Mouse (Mus musculus) frontal cortex, postnatal 10 days (tissue): ENCODE measurements around the gene Adamts3.

ENCODE experiments used
- DNase-seq, 2 experiments: peaks; one replicate each; pipeline ENCODE4 v3.0.0; 2022; ENCODE audit warnings: low spot score in 2 of 2, mixed read lengths in 1 of 2

Gene Adamts3

GRCm38 (mm10) chr5:89709459-89709858 lies 173.7 kb downstream of the Adamts3 start:
- no peak for DNase-seq

GRCm38 (mm10) chr5:89704264-89704663 lies 178.9 kb downstream of the Adamts3 start:
- peak; percentile 29 to 47 for DNase-seq

DNA sequence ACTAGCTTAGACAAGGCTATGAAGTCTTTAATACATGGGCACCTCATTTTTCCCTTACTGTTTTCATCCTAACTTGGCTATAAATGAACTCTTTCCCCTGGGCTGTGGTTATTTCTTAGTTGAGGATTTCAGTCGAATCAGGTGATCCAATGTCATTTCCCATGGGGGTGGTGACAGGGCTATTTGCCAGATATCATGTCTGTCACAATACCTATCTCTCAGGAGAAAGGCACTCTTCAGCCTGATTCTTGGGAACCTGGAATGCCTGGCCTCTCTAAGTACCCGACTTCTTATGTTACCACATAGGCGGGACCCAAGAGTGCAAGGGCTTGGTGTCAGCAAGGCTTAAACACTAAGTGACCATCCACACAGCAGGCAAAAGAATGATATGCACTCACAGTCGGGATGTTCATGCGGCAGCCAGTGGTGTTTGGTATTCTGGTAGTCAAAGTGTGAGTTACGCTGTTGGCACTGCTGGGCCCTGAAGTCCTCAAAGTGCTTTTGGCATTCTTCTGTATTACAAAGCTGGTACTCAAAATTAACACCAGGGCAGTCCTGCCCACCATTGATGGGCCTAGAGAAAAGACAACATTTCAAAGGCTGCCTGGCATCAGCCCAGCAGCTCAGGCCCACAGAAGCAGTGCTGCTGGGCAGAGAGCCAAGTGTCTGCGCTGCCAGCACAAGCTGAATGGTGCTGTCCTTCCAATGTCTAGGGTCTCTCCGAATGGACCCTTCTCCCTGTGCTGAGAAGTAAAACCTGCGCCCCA lies 181.7 kb downstream of the Adamts3 start:
- peak; percentile 78 to 80 for DNase-seq

GRCm38 (mm10) chr5:89687826-89688225 lies 195.3 kb downstream of the Adamts3 start:
- DNase-seq: no peak

DNA sequence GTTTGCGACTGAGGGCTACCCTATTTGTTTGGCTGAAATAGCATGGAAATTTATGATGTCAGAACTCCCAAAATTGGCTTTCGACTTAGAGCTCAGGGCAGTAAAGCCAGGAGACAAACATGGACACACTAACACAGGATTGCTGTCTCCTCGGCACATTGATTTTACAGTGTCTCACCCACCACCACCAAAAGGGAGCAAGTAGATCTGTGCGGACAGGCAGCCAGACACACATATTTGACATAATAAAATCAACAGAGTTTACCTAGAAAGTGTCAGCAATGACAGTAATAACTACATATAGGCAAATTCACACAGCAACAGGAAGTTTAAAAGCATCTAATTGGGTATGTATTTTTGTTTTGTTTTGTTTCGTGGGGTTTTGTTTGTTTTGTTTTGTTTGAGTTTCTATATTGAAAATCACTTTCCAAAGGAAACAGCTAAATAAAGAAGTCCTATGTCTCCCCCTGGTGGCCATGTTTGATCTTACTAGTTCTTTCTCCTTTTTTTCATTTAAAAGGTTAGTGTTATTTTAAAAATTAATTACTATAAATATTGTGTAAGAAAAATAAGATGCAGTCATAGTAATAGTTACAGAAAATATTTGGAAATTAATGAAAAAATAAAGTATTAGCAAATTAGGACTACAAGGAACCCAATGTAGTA lies 203.1 kb downstream of the Adamts3 start:
- DNase-seq: no peak

GRCm38 (mm10) chr5:89678148-89678547 lies 205.0 kb downstream of the Adamts3 start:
- DNase-seq: no peak

- DNase-seq: no peak
Measured at GRCm38 (mm10) chr5:89674066-89674848, 208.9 kb downstream of the Adamts3 start.

DNA sequence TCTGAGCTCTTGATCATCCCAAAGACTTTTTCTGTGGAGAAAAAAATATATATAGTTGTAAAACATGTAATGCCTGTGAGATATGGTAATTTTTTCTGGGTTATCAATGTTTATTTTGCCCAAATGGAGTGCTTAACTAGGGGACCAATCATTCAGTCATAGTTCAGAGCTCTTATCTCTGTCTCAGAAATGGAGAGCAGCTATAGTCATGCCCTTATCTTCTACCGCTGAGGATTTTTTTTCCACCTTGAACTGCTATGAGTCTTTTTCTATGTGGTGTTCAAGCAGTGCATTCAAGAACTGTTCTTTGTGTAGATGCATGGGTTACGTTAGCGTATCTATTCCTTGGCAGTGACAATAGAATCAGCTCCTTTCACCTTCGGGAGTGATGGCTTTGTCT lies 210.2 kb downstream of the Adamts3 start:
- no peak for DNase-seq

DNA sequence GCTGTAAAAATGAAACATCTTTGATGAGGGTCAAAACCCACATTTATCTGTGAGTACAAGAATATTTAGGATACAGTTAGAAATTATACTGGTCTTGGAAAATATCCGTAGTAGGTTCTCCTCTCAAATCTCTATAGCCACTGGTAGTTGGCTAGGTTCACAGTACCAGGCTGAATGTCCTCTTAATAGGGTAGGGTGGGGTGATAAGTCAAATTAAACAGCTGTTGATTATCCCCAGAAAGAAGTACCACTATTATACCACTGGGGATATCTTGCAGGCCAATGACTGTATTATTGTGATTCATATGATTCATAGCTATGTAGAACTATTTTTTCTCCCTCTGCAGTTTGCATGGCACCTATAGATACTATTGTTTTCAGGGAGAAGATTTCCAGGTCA lies 228.8 kb downstream of the Adamts3 start:
- no peak for DNase-seq

DNA sequence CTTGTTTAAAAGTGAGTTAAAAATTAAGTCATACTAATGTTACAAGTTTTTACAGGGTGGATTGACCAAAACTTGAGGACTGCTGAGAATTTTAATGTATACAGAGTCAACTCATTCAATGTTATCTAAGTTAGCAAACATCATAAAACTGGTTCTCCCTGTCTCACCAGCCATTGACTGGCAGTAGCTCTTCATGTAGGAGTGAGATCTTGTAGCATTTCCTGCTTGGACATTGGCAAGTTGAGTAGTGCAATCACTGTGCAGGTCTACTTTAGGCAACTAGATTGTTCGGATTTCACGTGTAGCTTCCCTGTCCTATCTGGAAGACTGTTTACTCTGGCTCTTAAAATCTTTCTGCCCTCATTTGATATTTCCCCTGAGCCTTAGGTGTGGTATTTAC lies 229.3 kb downstream of the Adamts3 start:
- no peak for DNase-seq

GRCm38 (mm10) chr5:89646940-89647339 lies 236.2 kb downstream of the Adamts3 start:
- no peak for DNase-seq

GRCm38 (mm10) chr5:89635434-89635833 lies 247.7 kb downstream of the Adamts3 start:
- DNase-seq: no peak

DNA sequence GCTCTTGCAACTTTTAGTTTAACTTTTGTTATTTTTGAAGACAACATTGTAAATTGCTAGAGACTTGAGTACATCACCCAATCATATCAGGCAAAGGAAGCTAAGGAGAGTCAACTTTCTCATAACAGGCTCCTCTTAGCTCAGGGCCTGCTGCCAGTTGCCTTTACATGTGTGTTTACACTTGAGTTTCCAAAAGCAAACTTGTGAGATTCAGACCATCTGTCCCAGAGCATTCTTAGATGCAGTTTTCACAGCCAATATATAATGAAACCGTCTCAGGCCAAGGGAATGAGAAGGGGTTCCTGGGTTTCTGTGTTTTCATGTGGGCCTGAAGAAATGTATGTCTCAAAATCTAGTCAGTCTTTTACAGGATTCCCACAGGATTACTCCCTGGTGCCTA lies 251.5 kb downstream of the Adamts3 start:
- peak; percentile 25 to 33 for DNase-seq
